Mouse (Mus musculus): ENCODE measurements around the gene Ust.

DNA sequence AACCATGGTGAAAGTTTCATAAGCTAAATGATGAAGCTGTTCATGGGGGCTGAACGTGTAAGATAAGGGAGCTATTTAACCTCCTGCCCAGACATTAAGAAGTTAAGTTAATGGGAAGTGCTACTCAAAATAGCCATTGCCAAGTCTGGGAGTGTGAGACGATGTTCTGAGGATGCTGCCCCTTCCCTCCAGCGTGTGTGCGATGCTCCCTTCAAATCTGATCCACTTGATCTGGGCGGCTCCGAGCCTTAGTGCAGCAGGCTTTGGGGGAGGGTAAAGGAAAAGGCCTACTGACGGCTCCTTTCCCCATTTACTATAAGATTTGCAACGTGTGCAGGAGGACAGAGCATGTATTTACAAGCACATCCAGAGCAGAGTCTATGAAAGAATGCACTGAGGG, 301.7 kb downstream of the Ust start:
- TF ChIP-seq POLR2A (IDR thresholded peaks at IDR 0.05; ENCODE audit: low read depth, low read length) (no peak), UBTF (IDR thresholded peaks at IDR 0.05; ENCODE audit: low read depth, low read length) (no peak), SMC3 (IDR thresholded peaks at IDR 0.05; ENCODE audit: low read depth, low read length) (no peak), MEF2A (IDR thresholded peaks at IDR 0.05; ENCODE audit: borderline replicate concordance, low read depth, low read length) (no peak), CHD2 (IDR thresholded peaks at IDR 0.05; ENCODE audit: low read length) (no peak), E2F4 (IDR thresholded peaks at IDR 0.05; ENCODE audit: insufficient replicate concordance, low read depth, low read length) (no peak), CTCF (conservative IDR thresholded peaks at IDR 0.05 in 1 of 2, IDR thresholded peaks at IDR 0.05 in 1 of 2; ENCODE audit: low read depth in 2 of 2, low read length in 2 of 2) (no peak), TCF12 (IDR thresholded peaks at IDR 0.05; ENCODE audit: low read depth, low read length) (no peak), EP300 (IDR thresholded peaks at IDR 0.05; ENCODE audit: low read length) (no peak), USF1 (IDR thresholded peaks at IDR 0.05; ENCODE audit: low read depth, low read length) (no peak), ZNF384 (IDR thresholded peaks at IDR 0.05; ENCODE audit: low read depth, low read length) (no peak), JUND (conservative IDR thresholded peaks at IDR 0.05; ENCODE audit: low read depth, low read length) (no peak), POLR2AphosphoS2 (IDR thresholded peaks at IDR 0.05; ENCODE audit: low read depth, low read length) (no peak)

Data from CH12.LX (cell line).